Mouse (Mus musculus) forebrain, embryonic 13.5 days (tissue): ENCODE results near the gene Jpt2. TPM values are rescaled to one million over a fixed set of nuclear protein-coding genes. Genes with fewer than 3 reads are reported as not detected.
A peak's percentile ranks its signal among the peaks of the same experiment; 100 is the strongest.

Experiments
- ATAC-seq: fragments of 200-750 bp; cut with Nextera tagmentation; 2 replicates; pipeline ENCODE4 v1.8.0; 2017
- H3K27ac ChIP-seq: fragments of 300-500 bp; sonication (generic); 2 replicates; pipeline ENCODE4 v1.5.1; 2015; ENCODE audit warnings: inconsistent platforms, mild to moderate bottlenecking, moderate library complexity
- H3K27me3 ChIP-seq: fragments of 300-500 bp; sonication (generic); 2 replicates; pipeline ENCODE4 v1.6.1; 2015; ENCODE audit warnings: mild to moderate bottlenecking, inconsistent platforms
- H3K36me3 ChIP-seq: fragments of 300-500 bp; sonication (generic); 2 replicates; pipeline ENCODE4 v1.6.1; 2015; ENCODE audit warnings: mild to moderate bottlenecking, inconsistent platforms; ENCODE audit not compliant: poor library complexity, severe bottlenecking
- H3K4me1 ChIP-seq: fragments of 300-500 bp; sonication (generic); 2 replicates; pipeline ENCODE4 v1.6.1; 2015; ENCODE audit warnings: inconsistent platforms
- H3K4me2 ChIP-seq: fragments of 300-500 bp; sonication (generic); 2 replicates; pipeline ENCODE4 v1.6.1; 2015; ENCODE audit warnings: inconsistent platforms, mild to moderate bottlenecking, moderate library complexity
- H3K4me3 ChIP-seq: fragments of 300-500 bp; sonication (generic); 2 replicates; pipeline ENCODE4 v1.5.1; 2015; ENCODE audit warnings: mild to moderate bottlenecking, inconsistent platforms
- H3K9ac ChIP-seq: fragments of 300-500 bp; sonication (generic); 2 replicates; pipeline ENCODE4 v1.6.1; 2015; ENCODE audit warnings: mild to moderate bottlenecking, inconsistent platforms
- H3K9me3 ChIP-seq: fragments of 300-500 bp; sonication (generic); replicated peaks from 2 replicates; pipeline ENCODE4 v1.6.1; 2016; ENCODE audit warnings: inconsistent platforms
- WGBS: fragments of 180-500 bp; shearing (Covaris S2); methylation state at CpG from one replicate; pipeline ENCODE4 v1.1.7; 2015; 5-methylcytosine and 5-hydroxymethylcytosine counted together
- polyA plus RNA-seq: library from polyadenylated mRNA; unstranded; fragments of >200 nt; fragmentation: Nextera tagmentation; extraction: Ambion mirVana; gene quantifications from 2 replicates; pipeline ENCODE4 v1.2.1, GENCODE M21; 2015

Gene Jpt2
- polyA plus RNA-seq, 1 experiment from 2014 or later = 186 TPM

GRCm38 (mm10) chr17:24894061-24894994 lies 66.2 kb downstream of the Jpt2 start:
- H3K4me3 ChIP-seq = peak overlapping the region; percentile 92
- H3K4me2 ChIP-seq = peak overlapping the region; percentile 99
- peaks cover 46% of the 10 kb centered on the region for H3K4me1 ChIP-seq
- H3K36me3 ChIP-seq = peaks cover 68% of the 10 kb centered on the region
- peak overlapping the region; percentile 84 for H3K27ac ChIP-seq
- no peaks in the 10 kb centered on the region for H3K9me3 ChIP-seq
- WGBS = 11% methylated on average over 31 of the region's 31 CpGs
- H3K9ac ChIP-seq = peak overlapping the region; percentile 92
- H3K27me3 ChIP-seq = no peaks in the 10 kb centered on the region
- peak; percentile 3; the same call in 1 of the 2 replicates for ATAC-seq

GRCm38 (mm10) chr17:24893276-24893675 lies 67.2 kb downstream of the Jpt2 start:
- H3K27ac ChIP-seq = no peak overlapping the region
- peaks cover 64% of the 10 kb centered on the region for H3K36me3 ChIP-seq
- no peak overlapping the region for H3K9ac ChIP-seq
- H3K4me2 ChIP-seq = no peak overlapping the region
- no peaks in the 10 kb centered on the region for H3K27me3 ChIP-seq
- peak overlapping the region; percentile 92; the same call in 1 of the 2 replicates for H3K4me3 ChIP-seq
- WGBS = 96% methylated on average over 2 of the region's 2 CpGs
- no peaks in the 10 kb centered on the region for H3K9me3 ChIP-seq
- peaks cover 49% of the 10 kb centered on the region for H3K4me1 ChIP-seq
- ATAC-seq = no peak

- no peak for ATAC-seq
- H3K27me3 ChIP-seq = no peaks in the 10 kb centered on the region
- no peak overlapping the region for H3K9ac ChIP-seq
- H3K9me3 ChIP-seq = no peaks in the 10 kb centered on the region
- WGBS = 87% methylated on average over 12 of the region's 12 CpGs
- no peak overlapping the region for H3K4me3 ChIP-seq
- H3K36me3 ChIP-seq = peaks cover 59% of the 10 kb centered on the region
- H3K4me2 ChIP-seq = no peak overlapping the region
- H3K27ac ChIP-seq = no peak overlapping the region
- H3K4me1 ChIP-seq = peaks cover 49% of the 10 kb centered on the region
Measured at GRCm38 (mm10) chr17:24892785-24893184, 67.7 kb downstream of the Jpt2 start.

GRCm38 (mm10) chr17:24891321-24891720 lies 69.2 kb downstream of the Jpt2 start:
- H3K27me3 ChIP-seq = no peaks in the 10 kb centered on the region
- H3K36me3 ChIP-seq = peaks cover 51% of the 10 kb centered on the region
- ATAC-seq = no peak
- peaks cover 43% of the 10 kb centered on the region for H3K4me1 ChIP-seq
- no peaks in the 10 kb centered on the region for H3K9me3 ChIP-seq
- no peak overlapping the region for H3K4me2 ChIP-seq
- WGBS = 91% methylated on average over 13 of the region's 13 CpGs
- H3K9ac ChIP-seq = no peak overlapping the region
- no peak overlapping the region for H3K27ac ChIP-seq
- no peak overlapping the region for H3K4me3 ChIP-seq

GRCm38 (mm10) chr17:24890151-24891092 lies 70.1 kb downstream of the Jpt2 start:
- Histone ChIP-seq H3K27ac (no peak overlapping the region), H3K9me3 (no peaks in the 10 kb centered on the region), H3K36me3 (peaks cover 51% of the 10 kb centered on the region)

GRCm38 (mm10) chr17:24888862-24889261 lies 71.6 kb downstream of the Jpt2 start:
- Histone ChIP-seq H3K4me3 (no peak overlapping the region), H3K36me3 (peaks cover 56% of the 10 kb centered on the region), H3K4me2 (no peak overlapping the region), H3K27ac (no peak overlapping the region), H3K4me1 (peaks cover 35% of the 10 kb centered on the region), H3K9ac (no peak overlapping the region), H3K9me3 (no peaks in the 10 kb centered on the region), H3K27me3 (no peaks in the 10 kb centered on the region)
- WGBS = 97% methylated on average over 3 of the region's 3 CpGs
- no peak for ATAC-seq

More at GRCm38 (mm10) chr17:24890151-24891092, 70.1 kb downstream of the Jpt2 start:
- 89% methylated on average over 19 of the region's 19 CpGs for WGBS
- Histone ChIP-seq H3K4me3 (no peak overlapping the region), H3K4me1 (peaks cover 39% of the 10 kb centered on the region), H3K27me3 (no peaks in the 10 kb centered on the region), H3K4me2 (no peak overlapping the region), H3K9ac (no peak overlapping the region)
- no peak for ATAC-seq

Other genes with a start within 250 kb of the Jpt2 start
- gene Rnf151, start 242.6 kb downstream of the Jpt2 start, polyA plus RNA-seq = 0.18 TPM in 1 of 2 replicates, not detected in the other
- 992 and 1,023 TPM in 2 replicates for gene Rps2, start 242.6 kb downstream of the Jpt2 start, polyA plus RNA-seq
- 232 and 253 TPM in 2 replicates for gene Ndufb10, start 236.2 kb downstream of the Jpt2 start, polyA plus RNA-seq
- gene Rpl3l, start 232.9 kb downstream of the Jpt2 start, polyA plus RNA-seq = not detected in 2 replicates
- 18.8 and 22.1 TPM in 2 replicates for gene Msrb1, start 224.0 kb downstream of the Jpt2 start, polyA plus RNA-seq
- 0.15 and 0.17 TPM in 2 replicates for gene Hs3st6, start 207.7 kb downstream of the Jpt2 start, polyA plus RNA-seq
- not detected in 2 replicates for gene Meiob, start 156.4 kb downstream of the Jpt2 start, polyA plus RNA-seq
- gene Hagh, start 120.5 kb downstream of the Jpt2 start, polyA plus RNA-seq = 36.7 and 37.1 TPM in 2 replicates
- gene Fahd1, start 110.3 kb downstream of the Jpt2 start, polyA plus RNA-seq = 16.0 and 16.8 TPM in 2 replicates
- 0.17 and 0.25 TPM in 2 replicates for gene Igfals, start 94.7 kb downstream of the Jpt2 start, polyA plus RNA-seq
- 68.5 and 76.9 TPM in 2 replicates for gene Nubp2, start 74.3 kb downstream of the Jpt2 start, polyA plus RNA-seq
- gene Spsb3, start 74.0 kb downstream of the Jpt2 start, polyA plus RNA-seq = 64.3 and 67.4 TPM in 2 replicates
- gene Eme2, start 65.6 kb downstream of the Jpt2 start, polyA plus RNA-seq = 31.3 and 36.5 TPM in 2 replicates
- gene Mrps34, start 65.6 kb downstream of the Jpt2 start, polyA plus RNA-seq = 81.4 and 85.4 TPM in 2 replicates
- 72.1 and 80.8 TPM in 2 replicates for gene Nme3, start 64.2 kb downstream of the Jpt2 start, polyA plus RNA-seq
- gene Mapk8ip3, start 23.7 kb downstream of the Jpt2 start, polyA plus RNA-seq = 60.8 and 73.6 TPM in 2 replicates
- gene Cramp1l, start 55.1 kb upstream of the Jpt2 start, polyA plus RNA-seq = 7.9 and 8.3 TPM in 2 replicates
- gene Ift140, start 55.4 kb upstream of the Jpt2 start, polyA plus RNA-seq = 18.6 and 22.8 TPM in 2 replicates
- gene Tmem204, start 122.9 kb upstream of the Jpt2 start, polyA plus RNA-seq = 7.7 and 10.1 TPM in 2 replicates
- 41.2 and 45.3 TPM in 2 replicates for gene Telo2, start 155.3 kb upstream of the Jpt2 start, polyA plus RNA-seq
- gene Ptx4, start 160.1 kb upstream of the Jpt2 start, polyA plus RNA-seq = not detected in 2 replicates
- gene Clcn7, start 172.7 kb upstream of the Jpt2 start, polyA plus RNA-seq = 23.6 and 29.6 TPM in 2 replicates
- gene Ccdc154, start 201.8 kb upstream of the Jpt2 start, polyA plus RNA-seq = not detected in 2 replicates
- gene Gm38655, start 214.8 kb upstream of the Jpt2 start, polyA plus RNA-seq = not detected in 2 replicates
- 38.3 and 38.6 TPM in 2 replicates for gene BC003965, start 223.9 kb upstream of the Jpt2 start, polyA plus RNA-seq
- gene Unkl, start 227.7 kb upstream of the Jpt2 start, polyA plus RNA-seq = 7.9 and 10.6 TPM in 2 replicates